Mouse (Mus musculus) C2C12 (cell line): ENCODE data around the gene Ntrk3.

ENCODE experiments used
- CTCF ChIP-seq: IDR thresholded peaks from one replicate; pipeline ENCODE4 v1.5.1; 2011; ENCODE audit not compliant: control insufficient read depth, insufficient read depth, insufficient read length
- MAX ChIP-seq: IDR thresholded peaks from one replicate; pipeline ENCODE4 v1.6.1; 2011; ENCODE audit warnings: mild to moderate bottlenecking, control low read depth
- MYOD1 ChIP-seq: IDR thresholded peaks from one replicate; pipeline ENCODE4 v1.6.1; 2011; ENCODE audit warnings: low read depth; ENCODE audit not compliant: control insufficient read depth, insufficient read length
- USF1 ChIP-seq: IDR thresholded peaks from one replicate; pipeline ENCODE4 v1.6.1; 2011; ENCODE audit warnings: low read depth, mild to moderate bottlenecking, control low read depth, moderate library complexity

- no peak for TF ChIP-seq USF1
- TF ChIP-seq CTCF: no peak
- TF ChIP-seq MAX: no peak
- TF ChIP-seq MYOD1: no peak
Measured at GRCm38 (mm10) chr7:78555532-78555931, 182.3 kb downstream of the Ntrk3 start.
